Mouse (Mus musculus): ENCODE measurements around the gene St6galnac3.

Gene St6galnac3

GRCm38 (mm10) chr3:153348797-153349465 is 376.0 kb downstream of the St6galnac3 start:
- DNase-seq (ENCODE audit: low spot score) = no peak

- no peak for DNase-seq (ENCODE audit: low spot score)
Measured at GRCm38 (mm10) chr3:153344979-153345378, 380.0 kb downstream of the St6galnac3 start.

GRCm38 (mm10) chr3:153339940-153340339 is 385.0 kb downstream of the St6galnac3 start:
- no peak for DNase-seq (ENCODE audit: low spot score)

- DNase-seq (ENCODE audit: low spot score) = no peak
Measured at GRCm38 (mm10) chr3:153339091-153339490, 385.9 kb downstream of the St6galnac3 start.

GRCm38 (mm10) chr3:153337779-153338178 is 387.2 kb downstream of the St6galnac3 start:
- DNase-seq (ENCODE audit: low spot score) = no peak

- no peak for DNase-seq (ENCODE audit: low spot score)
Measured at GRCm38 (mm10) chr3:153337221-153337620, 387.8 kb downstream of the St6galnac3 start.

- DNase-seq (ENCODE audit: low spot score) = no peak
Measured at GRCm38 (mm10) chr3:153334152-153334825, 390.7 kb downstream of the St6galnac3 start.

GRCm38 (mm10) chr3:153324307-153324706 is 400.7 kb downstream of the St6galnac3 start:
- DNase-seq (ENCODE audit: low spot score) = no peak

GRCm38 (mm10) chr3:153323446-153323845 is 401.5 kb downstream of the St6galnac3 start:
- no peak for DNase-seq (ENCODE audit: low spot score)

- DNase-seq (ENCODE audit: low spot score) = no peak
Measured at GRCm38 (mm10) chr3:153313583-153313982, 411.4 kb downstream of the St6galnac3 start.

GRCm38 (mm10) chr3:153313167-153313566 is 411.8 kb downstream of the St6galnac3 start:
- no peak for DNase-seq (ENCODE audit: low spot score)

GRCm38 (mm10) chr3:153312006-153312405 is 413.0 kb downstream of the St6galnac3 start:
- no peak for DNase-seq (ENCODE audit: low spot score)

GRCm38 (mm10) chr3:153308379-153308778 is 416.6 kb downstream of the St6galnac3 start:
- DNase-seq (ENCODE audit: low spot score) = no peak

GRCm38 (mm10) chr3:153305153-153305552 is 419.8 kb downstream of the St6galnac3 start:
- peak; percentile 20 for DNase-seq (ENCODE audit: low spot score)

GRCm38 (mm10) chr3:153302376-153302775 is 422.6 kb downstream of the St6galnac3 start:
- DNase-seq (ENCODE audit: low spot score) = no peak

- DNase-seq (ENCODE audit: low spot score) = no peak
Measured at GRCm38 (mm10) chr3:153296375-153297068, 428.5 kb downstream of the St6galnac3 start.

- DNase-seq (ENCODE audit: low spot score) = no peak
Measured at GRCm38 (mm10) chr3:153292853-153293252, 432.1 kb downstream of the St6galnac3 start.

GRCm38 (mm10) chr3:153292363-153292762 is 432.6 kb downstream of the St6galnac3 start:
- DNase-seq (ENCODE audit: low spot score) = no peak

GRCm38 (mm10) chr3:153291406-153292045 is 433.4 kb downstream of the St6galnac3 start:
- no peak for DNase-seq (ENCODE audit: low spot score)

GRCm38 (mm10) chr3:153289971-153290370 is 435.0 kb downstream of the St6galnac3 start:
- DNase-seq (ENCODE audit: low spot score) = no peak

GRCm38 (mm10) chr3:153287564-153287963 is 437.4 kb downstream of the St6galnac3 start:
- DNase-seq (ENCODE audit: low spot score) = no peak

- DNase-seq (ENCODE audit: low spot score) = no peak
Measured at GRCm38 (mm10) chr3:153287081-153287480, 437.9 kb downstream of the St6galnac3 start.
